Mouse (Mus musculus) limb, embryonic 12.5 days (tissue): ENCODE results near the gene Wnt2b. TPM values are rescaled to one million over a fixed set of nuclear protein-coding genes. Genes with fewer than 3 reads are reported as not detected.

Experiments used
- ATAC-seq: fragments of 200-750 bp; cut with Nextera tagmentation; 2 replicates; pipeline ENCODE4 v1.8.0; 2017; ENCODE audit warnings: low read depth, moderate TSS enrichment; ENCODE audit not compliant: insufficient number of reproducible peaks, insufficient read depth, low FRiP score, low TSS enrichment
- H3K27ac ChIP-seq: fragments of 300-500 bp; sonication (generic); 2 replicates; pipeline ENCODE4 v1.5.1; 2016; ENCODE audit warnings: mild to moderate bottlenecking, moderate library complexity
- H3K27me3 ChIP-seq: fragments of 300-500 bp; sonication (generic); 2 replicates; pipeline ENCODE4 v1.6.1; 2016; ENCODE audit warnings: mild to moderate bottlenecking, moderate library complexity
- H3K36me3 ChIP-seq: fragments of 300-500 bp; sonication (generic); 2 replicates; pipeline ENCODE4 v1.6.1; 2016; ENCODE audit warnings: mild to moderate bottlenecking, moderate library complexity
- H3K4me1 ChIP-seq: fragments of 300-500 bp; sonication (generic); replicated peaks from 2 replicates; pipeline ENCODE4 v1.6.1; 2016
- H3K4me2 ChIP-seq: fragments of 300-500 bp; sonication (generic); 2 replicates; pipeline ENCODE4 v1.6.1; 2016; ENCODE audit warnings: mild to moderate bottlenecking, moderate library complexity
- H3K4me3 ChIP-seq: fragments of 300-500 bp; sonication (generic); replicated peaks from 2 replicates; pipeline ENCODE4 v1.5.1; 2016; ENCODE audit warnings: mild to moderate bottlenecking
- H3K9ac ChIP-seq: fragments of 300-500 bp; sonication (generic); replicated peaks from 2 replicates; pipeline ENCODE4 v1.6.1; 2016; ENCODE audit warnings: mild to moderate bottlenecking, moderate library complexity
- H3K9me3 ChIP-seq: fragments of 300-500 bp; sonication (generic); 2 replicates; pipeline ENCODE4 v1.6.1; 2016; ENCODE audit warnings: mild to moderate bottlenecking, moderate library complexity
- WGBS: fragments of 180-500 bp; shearing (Covaris S2); methylation state at CpG from one replicate; pipeline ENCODE4 v1.1.7; 2016; 5-methylcytosine and 5-hydroxymethylcytosine counted together
- polyA plus RNA-seq: library from polyadenylated mRNA; unstranded; fragments of >200 nt; fragmentation: Nextera tagmentation; extraction: Ambion mirVana; gene quantifications from 2 replicates; pipeline ENCODE4 v1.2.1, GENCODE M21; 2016

The Wnt2b gene
- polyA plus RNA-seq, 1 experiment from 2014 or later, result 0.69 TPM

DNA sequence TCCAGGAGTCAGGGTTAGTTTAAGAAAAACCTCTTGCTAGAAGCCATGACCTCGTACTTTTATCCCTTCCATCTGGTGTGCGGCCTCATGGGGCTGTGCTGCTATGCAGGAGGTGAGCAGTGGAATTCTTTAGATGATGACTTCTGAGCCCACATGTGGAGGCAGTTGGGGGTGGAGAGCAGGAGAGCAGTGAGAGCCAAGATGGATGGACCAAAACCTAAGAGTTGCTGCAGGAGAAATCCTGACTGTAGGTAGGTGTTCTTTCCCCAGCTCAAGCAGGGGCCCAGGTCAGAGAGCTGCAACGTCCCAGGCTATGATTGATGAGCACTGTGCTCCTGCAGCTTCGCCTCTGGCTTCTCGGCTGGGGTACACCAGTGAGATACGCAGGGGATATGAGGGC, 21.0 kb downstream of the Wnt2b start:
- Histone ChIP-seq H3K4me2 (no peak overlapping the region), H3K4me3 (no peak overlapping the region), H3K27ac (peak overlapping the region; percentile 54; the same call in 1 of the 2 replicates), H3K36me3 (peaks cover 15% of the 10 kb centered on the region; the same call in 1 of the 2 replicates), H3K9me3 (no peaks in the 10 kb centered on the region), H3K4me1 (peaks cover 52% of the 10 kb centered on the region), H3K27me3 (no peaks in the 10 kb centered on the region), H3K9ac (no peak overlapping the region)
- 17% methylated on average over 6 of the region's 6 CpGs for WGBS
- ATAC-seq, result peak; percentile 60; the same call in 1 of the 2 replicates

DNA sequence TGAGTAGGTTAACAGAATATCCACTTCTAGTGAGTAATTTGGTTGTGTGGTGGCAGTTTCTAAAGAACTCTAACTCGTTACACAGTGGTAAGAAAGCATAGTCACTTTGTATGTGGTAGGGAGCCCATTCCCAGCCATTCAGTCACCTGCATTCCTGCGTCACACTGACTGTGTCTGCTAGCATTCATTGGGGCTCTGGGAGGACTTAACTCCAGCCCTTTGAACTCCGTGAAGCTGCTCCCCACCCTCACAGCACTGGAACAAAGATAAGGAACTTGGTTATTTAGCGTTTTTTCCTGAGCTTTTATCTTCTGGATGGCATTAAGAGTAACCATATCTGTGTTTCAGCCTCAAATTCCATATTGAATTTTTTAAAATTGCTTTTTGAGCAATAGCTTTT, 23.4 kb downstream of the Wnt2b start:
- no peak for ATAC-seq
- 38% methylated on average over 4 of the region's 4 CpGs for WGBS
- no peak overlapping the region for H3K9ac ChIP-seq

DNA sequence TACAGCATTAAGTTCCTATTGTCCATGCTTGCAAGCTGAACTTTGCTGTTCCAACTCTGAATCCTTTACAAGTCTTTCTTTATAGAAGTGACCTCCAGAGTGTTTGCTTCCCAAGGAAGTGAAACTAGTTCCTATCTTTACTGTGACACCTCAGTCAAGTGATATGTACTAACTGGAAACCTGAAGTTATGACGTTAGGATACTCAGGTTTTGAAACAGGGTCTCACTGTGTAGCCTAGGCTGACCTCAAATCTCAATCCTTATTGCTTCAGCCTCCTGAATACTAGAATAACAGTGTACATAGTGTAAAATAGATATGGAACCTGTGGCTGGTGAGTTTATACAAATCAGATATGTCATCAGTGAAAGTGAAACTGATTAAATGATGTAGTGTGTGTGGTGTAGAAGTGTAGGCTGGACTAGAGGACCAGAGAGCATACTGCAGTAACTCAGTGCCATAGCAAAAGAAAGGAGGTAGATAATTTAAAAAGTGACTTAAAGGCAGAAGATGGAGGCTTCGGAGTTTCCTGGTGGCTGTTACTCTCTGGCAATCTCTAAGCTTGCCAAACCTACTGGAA, 23.9 kb downstream of the Wnt2b start:
- no peak overlapping the region for H3K4me2 ChIP-seq
- WGBS, result 90% methylated on average over 2 of the region's 2 CpGs
- H3K4me3 ChIP-seq, result no peak overlapping the region
- H3K4me1 ChIP-seq, result peaks cover 36% of the 10 kb centered on the region
- H3K27ac ChIP-seq, result no peak overlapping the region
- H3K9me3 ChIP-seq, result no peaks in the 10 kb centered on the region
- no peaks in the 10 kb centered on the region for H3K27me3 ChIP-seq
- ATAC-seq, result no peak
- H3K9ac ChIP-seq, result no peak overlapping the region
- peaks cover 25% of the 10 kb centered on the region for H3K36me3 ChIP-seq

More for the DNA sequence above, 23.4 kb downstream of the Wnt2b start:
- Histone ChIP-seq H3K4me1 (peaks cover 41% of the 10 kb centered on the region), H3K36me3 (peaks cover 25% of the 10 kb centered on the region), H3K27me3 (no peaks in the 10 kb centered on the region), H3K4me2 (no peak overlapping the region), H3K4me3 (no peak overlapping the region), H3K9me3 (no peaks in the 10 kb centered on the region), H3K27ac (no peak overlapping the region)

DNA sequence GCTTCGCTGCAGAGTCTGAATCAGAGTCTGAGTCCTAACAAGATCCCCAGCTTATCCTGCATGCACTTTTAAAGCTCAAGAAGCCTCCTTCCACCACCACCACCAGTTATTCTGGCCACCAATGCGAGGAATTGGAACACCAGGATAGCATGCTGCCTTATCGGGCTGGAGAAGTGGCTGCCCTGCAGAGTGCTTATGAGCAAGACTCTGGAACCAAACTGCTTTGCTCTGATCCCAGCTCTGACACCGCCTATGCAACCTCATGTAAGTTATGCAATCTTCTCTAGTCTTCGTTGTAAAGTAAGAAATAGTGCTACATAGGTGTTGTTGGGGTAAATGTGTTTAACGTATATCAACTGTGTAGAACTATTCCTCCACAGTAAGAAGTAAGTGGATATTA, 32.3 kb downstream of the Wnt2b start:
- Histone ChIP-seq H3K27ac (no peak overlapping the region), H3K9ac (no peak overlapping the region), H3K9me3 (no peaks in the 10 kb centered on the region), H3K4me3 (no peak overlapping the region), H3K4me1 (no peaks in the 10 kb centered on the region), H3K27me3 (no peaks in the 10 kb centered on the region), H3K36me3 (peaks cover 40% of the 10 kb centered on the region), H3K4me2 (no peak overlapping the region)
- WGBS, result 95% methylated on average over 6 of the region's 6 CpGs
- no peak for ATAC-seq

DNA sequence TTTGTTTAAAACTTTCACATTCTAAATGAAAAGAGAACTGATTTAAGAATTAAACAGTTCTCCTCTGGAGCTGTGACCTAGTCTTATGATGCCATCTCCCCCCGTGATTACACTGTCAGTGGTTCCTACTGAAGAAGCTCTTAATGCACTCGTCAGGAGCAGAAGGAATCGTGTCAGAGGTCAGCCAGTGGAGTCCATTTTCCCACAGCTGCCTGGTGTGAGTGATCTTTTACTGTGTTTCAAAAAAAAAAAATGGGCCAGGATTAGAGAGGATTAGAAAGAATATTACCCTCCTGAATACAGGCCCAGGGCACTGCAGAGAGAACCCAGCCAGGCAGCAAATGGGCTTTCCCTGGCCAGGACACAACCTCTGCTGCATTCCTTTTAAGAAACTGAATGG, 46.7 kb downstream of the Wnt2b start:
- no peaks in the 10 kb centered on the region for H3K27me3 ChIP-seq
- ATAC-seq, result no peak
- no peak overlapping the region for H3K4me3 ChIP-seq
- H3K4me1 ChIP-seq, result no peaks in the 10 kb centered on the region
- H3K9ac ChIP-seq, result no peak overlapping the region
- no peak overlapping the region for H3K27ac ChIP-seq
- H3K36me3 ChIP-seq, result peaks cover 13% of the 10 kb centered on the region
- WGBS, result 37% methylated on average over 3 of the region's 3 CpGs
- no peak overlapping the region for H3K4me2 ChIP-seq
- H3K9me3 ChIP-seq, result no peaks in the 10 kb centered on the region

DNA sequence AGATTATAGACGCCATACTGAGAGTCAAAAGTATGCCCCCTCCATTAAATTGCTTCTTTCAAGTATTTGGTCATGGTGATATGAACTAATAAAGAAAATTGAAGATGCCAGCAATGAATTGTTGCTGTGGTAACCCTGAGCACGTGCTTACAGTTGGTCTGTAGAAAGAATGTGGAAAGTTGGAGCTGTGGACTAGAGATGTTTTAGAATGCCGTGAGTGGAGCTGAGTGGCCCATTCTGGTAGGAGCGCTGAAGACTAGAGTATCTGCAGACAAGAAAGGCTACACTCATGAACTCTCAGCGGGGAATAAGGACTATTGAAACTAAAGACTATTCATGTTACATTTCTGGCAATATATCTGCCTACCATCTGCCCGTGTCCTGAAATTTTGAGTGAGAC, 52.5 kb downstream of the Wnt2b start:
- 96% methylated on average over 6 of the region's 6 CpGs for WGBS
- no peak for ATAC-seq

DNA sequence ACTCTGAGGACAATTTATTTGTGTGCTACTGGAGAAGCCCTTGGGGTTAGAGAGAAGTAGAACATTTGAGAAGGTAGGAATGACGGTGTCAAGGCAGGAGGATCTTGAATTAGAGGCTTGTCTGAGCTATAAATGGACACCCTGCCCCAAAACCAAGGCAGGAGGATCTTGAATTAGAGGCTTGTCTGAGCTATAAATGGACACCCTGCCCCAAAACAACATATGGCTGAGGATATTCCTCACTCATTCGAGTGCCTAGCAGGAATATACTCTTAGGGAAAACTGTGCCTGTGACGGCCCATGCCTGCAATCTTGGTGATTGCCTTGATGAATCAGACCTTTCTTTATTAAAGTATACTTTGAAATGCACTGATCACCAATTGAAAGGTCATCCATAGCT, 55.7 kb downstream of the Wnt2b start:
- Histone ChIP-seq H3K4me2 (no peak overlapping the region), H3K27ac (no peak overlapping the region), H3K4me3 (no peak overlapping the region), H3K27me3 (no peaks in the 10 kb centered on the region), H3K4me1 (no peaks in the 10 kb centered on the region), H3K9me3 (no peaks in the 10 kb centered on the region), H3K9ac (no peak overlapping the region), H3K36me3 (peaks cover 43% of the 10 kb centered on the region)
- ATAC-seq, result no peak
- 93% methylated on average over 3 of the region's 3 CpGs for WGBS

More for the DNA sequence above, 52.5 kb downstream of the Wnt2b start:
- H3K27ac ChIP-seq, result no peak overlapping the region
- H3K9me3 ChIP-seq, result no peaks in the 10 kb centered on the region
- no peaks in the 10 kb centered on the region for H3K27me3 ChIP-seq
- no peak overlapping the region for H3K9ac ChIP-seq
- H3K4me3 ChIP-seq, result no peak overlapping the region
- H3K4me1 ChIP-seq, result no peaks in the 10 kb centered on the region
- H3K36me3 ChIP-seq, result peaks cover 30% of the 10 kb centered on the region
- H3K4me2 ChIP-seq, result no peak overlapping the region

DNA sequence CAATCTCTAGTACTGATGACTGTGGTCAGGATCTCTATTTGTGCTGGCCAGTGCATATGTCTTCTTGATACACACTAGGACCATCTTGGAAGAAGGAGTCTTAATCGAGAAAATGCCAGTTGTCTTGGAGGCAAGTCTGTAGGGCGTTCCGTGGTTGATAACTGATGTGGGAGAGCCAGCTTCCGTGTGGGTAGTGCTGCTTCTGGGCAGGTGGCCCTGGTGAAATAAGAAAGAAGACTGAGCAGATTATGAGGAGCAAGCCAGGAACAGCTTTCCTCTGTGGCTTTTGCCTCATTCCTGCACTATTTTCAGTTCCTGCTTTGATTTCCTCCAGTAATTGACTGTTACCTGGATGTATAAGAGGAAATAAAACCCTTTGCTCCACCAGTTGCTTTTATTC, 56.3 kb downstream of the Wnt2b start:
- H3K27ac ChIP-seq, result no peak overlapping the region
- H3K9ac ChIP-seq, result no peak overlapping the region
- H3K27me3 ChIP-seq, result no peaks in the 10 kb centered on the region
- no peaks in the 10 kb centered on the region for H3K4me1 ChIP-seq
- H3K4me3 ChIP-seq, result no peak overlapping the region
- ATAC-seq, result no peak
- H3K4me2 ChIP-seq, result no peak overlapping the region
- H3K36me3 ChIP-seq, result peaks cover 40% of the 10 kb centered on the region
- WGBS, result 93% methylated on average over 4 of the region's 4 CpGs
- H3K9me3 ChIP-seq, result no peaks in the 10 kb centered on the region

DNA sequence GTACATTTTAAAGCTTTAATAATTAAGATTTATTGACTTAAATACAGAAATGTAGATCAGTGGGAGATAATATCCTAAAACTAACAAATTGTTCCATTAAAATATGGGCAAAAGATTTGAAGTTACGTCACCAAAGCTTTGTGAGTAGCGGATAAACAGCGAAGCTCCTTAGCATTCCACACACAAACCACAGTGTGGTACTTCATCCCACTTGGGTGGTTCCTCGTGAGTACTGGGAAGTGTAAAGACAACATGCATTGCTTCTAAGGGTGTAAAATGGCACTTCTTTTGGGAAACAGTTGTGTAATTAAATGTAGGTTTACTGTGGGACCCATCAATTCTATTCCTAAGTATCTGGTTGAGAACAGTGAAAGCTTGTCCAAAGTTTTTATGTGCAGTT, 60.6 kb downstream of the Wnt2b start:
- ATAC-seq, result no peak
- no peak overlapping the region for H3K27ac ChIP-seq
- H3K36me3 ChIP-seq, result peaks cover 58% of the 10 kb centered on the region
- H3K27me3 ChIP-seq, result no peaks in the 10 kb centered on the region
- H3K9ac ChIP-seq, result no peak overlapping the region
- H3K4me2 ChIP-seq, result no peak overlapping the region
- no peaks in the 10 kb centered on the region for H3K4me1 ChIP-seq
- no peak overlapping the region for H3K4me3 ChIP-seq
- no peaks in the 10 kb centered on the region for H3K9me3 ChIP-seq
- WGBS, result 94% methylated on average over 4 of the region's 4 CpGs

DNA sequence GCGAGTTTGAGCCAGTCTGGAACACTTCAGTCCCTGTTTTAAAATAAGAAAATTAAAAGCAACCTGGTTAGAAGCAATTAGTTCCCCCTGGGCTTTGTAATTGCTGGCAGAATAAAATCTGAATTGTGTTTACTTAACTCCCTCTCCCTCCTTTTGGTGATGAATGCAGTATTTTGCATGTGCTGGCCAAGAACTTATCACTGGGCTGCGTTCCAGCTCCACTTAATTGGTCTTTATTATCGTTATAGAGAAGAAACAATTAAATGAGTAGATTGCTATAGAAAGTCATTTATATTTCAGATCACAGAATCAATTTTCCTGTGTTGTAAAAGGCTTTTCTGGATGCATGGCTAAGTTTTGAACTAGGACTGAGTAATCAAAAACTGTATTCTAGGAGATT, 65.6 kb downstream of the Wnt2b start:
- no peak for ATAC-seq
- no peak overlapping the region for H3K4me3 ChIP-seq

More for the DNA sequence above, 65.6 kb downstream of the Wnt2b start:
- Histone ChIP-seq H3K4me1 (no peaks in the 10 kb centered on the region), H3K27ac (no peak overlapping the region), H3K4me2 (no peak overlapping the region), H3K27me3 (no peaks in the 10 kb centered on the region), H3K36me3 (peaks cover 65% of the 10 kb centered on the region), H3K9ac (no peak overlapping the region), H3K9me3 (no peaks in the 10 kb centered on the region)
- WGBS, result 89% methylated on average over 3 of the region's 3 CpGs
